Mouse (Mus musculus): Measurements from ENCODE around the gene Scn3b.

DNA sequence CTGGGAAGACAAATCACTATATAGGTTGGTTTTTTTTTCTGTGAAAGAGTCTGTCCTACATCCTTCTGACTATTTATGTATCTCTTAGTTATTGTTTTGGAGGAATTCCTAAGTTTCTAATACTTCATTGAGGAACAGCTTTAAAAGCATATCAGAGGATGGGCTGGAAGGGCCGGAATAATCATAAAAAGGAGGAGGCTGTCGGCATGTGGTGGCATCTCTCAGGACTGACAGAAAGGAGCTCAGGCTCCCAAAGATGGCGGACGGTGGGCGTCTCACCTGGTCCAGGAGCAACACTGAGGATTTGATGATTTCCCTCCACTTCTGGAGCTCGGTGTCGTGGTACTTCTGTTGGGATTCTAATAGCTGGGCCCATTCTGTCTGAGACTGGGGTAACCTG is 30.3 kb downstream of the Scn3b start:
- TF ChIP-seq CTCF (IDR thresholded peaks at IDR 0.05; ENCODE audit: borderline replicate concordance, insufficient read depth, low read length) (no peak), POLR2A (IDR thresholded peaks at IDR 0.05; ENCODE audit: low read depth, low read length) (no peak)

Measured in embryonic fibroblast, embryonic 13.5 days (primary cell).